Mouse (Mus musculus): ENCODE measurements around the gene Snrnp40.
A peak's percentile ranks its signal among the peaks of the same experiment; 100 is the strongest.

The Snrnp40 gene

DNA sequence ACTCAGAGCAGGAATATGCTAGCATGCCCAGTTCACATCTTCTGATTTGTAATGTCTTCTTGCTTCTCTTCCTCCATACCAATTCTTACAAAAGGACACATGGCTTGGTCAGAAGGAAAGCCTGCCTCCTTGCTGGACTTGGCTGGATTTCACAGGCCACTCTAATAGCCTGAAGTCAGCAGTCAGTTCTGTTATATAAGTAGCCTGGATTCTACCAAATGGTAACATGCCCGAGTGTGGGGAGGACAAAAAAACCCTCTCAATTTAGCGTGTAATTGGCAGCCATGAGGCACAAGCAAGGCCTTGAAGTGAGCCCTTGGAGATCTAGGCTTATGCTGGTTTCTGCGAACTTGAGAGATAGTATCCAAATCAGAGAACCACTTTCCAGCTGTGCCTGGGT, 27.3 kb downstream of the Snrnp40 start:
- DNase-seq: no peak

DNA sequence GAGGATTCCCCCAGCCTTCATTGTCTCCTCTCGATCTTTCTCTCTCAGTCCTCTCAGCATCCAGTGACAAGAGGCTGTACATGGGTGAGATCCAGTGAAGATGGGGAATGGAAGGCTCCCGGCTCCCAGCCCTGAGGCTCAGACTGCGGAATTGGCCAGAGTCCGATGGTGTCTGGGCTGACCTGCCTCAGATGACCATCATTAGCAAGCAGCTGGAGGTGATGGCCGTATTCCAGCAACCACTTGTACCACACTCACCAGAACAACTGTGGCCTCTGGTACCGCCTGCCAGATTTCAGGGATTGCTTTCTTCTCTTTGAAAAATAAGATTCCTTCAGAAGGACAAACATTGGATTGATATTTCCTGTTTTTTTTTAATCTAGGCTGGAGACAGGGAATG, 29.6 kb downstream of the Snrnp40 start:
- DNase-seq: peak; percentile 67

DNA sequence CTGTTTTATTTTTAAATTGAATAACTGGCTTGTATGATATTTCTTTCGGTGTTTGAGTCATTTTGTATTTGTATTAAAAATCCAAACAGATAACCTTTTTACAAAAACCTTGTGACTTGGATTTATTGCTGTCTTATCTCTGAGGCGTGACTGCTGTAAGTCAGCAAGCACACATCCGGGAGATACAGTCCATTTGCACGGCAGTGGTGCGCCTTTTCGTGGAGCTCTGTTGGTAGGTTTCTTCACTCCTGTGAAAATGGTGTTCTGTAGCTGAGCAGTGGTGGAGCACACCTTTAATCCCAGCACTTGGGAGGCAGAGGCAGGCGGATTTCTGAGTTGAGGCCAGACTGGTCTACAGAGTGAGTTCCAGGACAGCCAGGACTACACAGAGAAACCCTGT, 30.0 kb downstream of the Snrnp40 start:
- DNase-seq: no peak

DNA sequence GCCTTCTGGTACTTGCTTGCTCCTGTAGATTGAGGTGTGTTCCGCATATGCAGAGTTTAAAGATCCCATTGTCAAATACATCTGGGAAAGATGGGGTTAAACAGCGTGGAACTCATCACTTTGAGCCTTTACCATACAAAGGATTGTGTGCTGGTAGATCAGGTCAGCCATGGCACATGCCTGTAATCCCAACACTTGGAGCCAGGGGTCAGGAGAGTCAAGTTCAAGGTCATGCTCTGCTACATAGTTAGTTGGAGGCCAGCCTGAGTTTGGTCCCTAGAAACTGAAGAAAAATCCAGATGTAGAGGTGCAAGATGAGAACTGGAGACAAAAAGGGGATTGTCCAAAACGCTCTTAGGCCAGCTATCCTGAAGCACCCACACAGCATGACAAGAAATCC, 31.3 kb downstream of the Snrnp40 start:
- DNase-seq: no peak

Measured in layer of hippocampus, adult 9-11 months (tissue).